Comparison of ENCODE assay signal across 9 mouse cellular contexts in the genomic region with DNA sequence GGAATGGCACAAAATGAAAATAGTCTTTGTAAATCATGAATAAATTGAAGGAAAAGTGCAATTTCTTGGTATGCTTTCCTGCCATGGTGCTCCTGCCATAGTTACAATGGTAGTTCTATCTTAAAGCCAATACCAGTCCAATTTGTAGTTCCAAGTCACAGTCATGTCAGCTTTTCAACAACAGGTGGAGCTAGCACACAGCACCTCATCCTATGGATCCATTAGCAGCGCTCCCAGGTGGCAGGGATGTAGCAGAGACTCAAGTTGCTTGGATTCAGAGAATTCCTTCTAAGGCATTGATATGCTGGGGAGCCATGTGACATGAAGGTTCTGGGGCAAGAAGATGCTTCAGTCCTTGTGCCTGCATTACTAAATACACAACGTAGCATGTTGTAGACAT. TPM values are rescaled to one million over a fixed set of nuclear protein-coding genes. Genes with fewer than 3 reads are reported as not detected.
A peak's percentile ranks its signal among the peaks of the same experiment; 100 is the strongest.
DNase-seq lines count a peak whose midpoint lies in the region; ATAC-seq and TF ChIP-seq lines count a peak whose summit lies in the region.
"Had no signal": no experiment of that assay in that cellular context is flagged by ENCODE, and none has a peak within 500 bp of the region (broad histone marks: within the 10 kb centered on the region; RNA-seq: fewer than 3 reads in every experiment).

No protein-coding gene starts in this region.

- peak; percentile 83 for TF ChIP-seq CTCF in stomach, postnatal 0 days (IDR thresholded peaks at IDR 0.05; ENCODE audit: low read depth)

- H3K4me1 ChIP-seq in forebrain, embryonic 14.5 days (ENCODE audit: control insufficient read depth, insufficient read depth, low read length), result no peaks in the 10 kb centered on the region
- H3K4me1 ChIP-seq in forebrain, embryonic 10.5 days, result no peaks in the 10 kb centered on the region
- no peaks in the 10 kb centered on the region for H3K4me1 ChIP-seq in midbrain, embryonic 10.5 days
- no peaks in the 10 kb centered on the region for H3K4me1 ChIP-seq in midbrain, embryonic 15.5 days
- no peaks in the 10 kb centered on the region for H3K4me1 ChIP-seq in stomach, postnatal 0 days (replicated peaks; ENCODE audit: control insufficient read depth, insufficient read depth)
- H3K4me1 ChIP-seq: embryonic facial prominence, embryonic 15.5 days had no signal

- no peak for TF ChIP-seq EP300 in stomach, postnatal 0 days (optimal IDR thresholded peaks at IDR 0.05)

- no peak overlapping the region for H3K4me2 ChIP-seq in forebrain, embryonic 14.5 days (ENCODE audit: low read length)
- H3K4me2 ChIP-seq in midbrain, embryonic 15.5 days, result no peak overlapping the region
- no peak overlapping the region for H3K4me2 ChIP-seq in stomach, postnatal 0 days (replicated peaks; ENCODE audit: low read depth)
- H3K4me2 ChIP-seq: embryonic facial prominence, embryonic 15.5 days had no signal

- no peaks in the 10 kb centered on the region for H3K27me3 ChIP-seq in forebrain, embryonic 14.5 days (replicated peaks; ENCODE audit: control insufficient read depth, insufficient read depth, low read length)
- no peaks in the 10 kb centered on the region for H3K27me3 ChIP-seq in forebrain, embryonic 10.5 days (ENCODE audit: poor library complexity, severe bottlenecking)
- H3K27me3 ChIP-seq in midbrain, embryonic 10.5 days (ENCODE audit: low read depth, poor library complexity, severe bottlenecking), result no peaks in the 10 kb centered on the region
- no peaks in the 10 kb centered on the region for H3K27me3 ChIP-seq in midbrain, embryonic 15.5 days (replicated peaks)
- H3K27me3 ChIP-seq in stomach, postnatal 0 days (ENCODE audit: control insufficient read depth, insufficient read depth, low read length), result no peaks in the 10 kb centered on the region
- H3K27me3 ChIP-seq: embryonic facial prominence, embryonic 15.5 days had no signal

- H3K36me3 ChIP-seq in forebrain, embryonic 14.5 days (ENCODE audit: control insufficient read depth, insufficient read depth, low read length), result no peaks in the 10 kb centered on the region
- H3K36me3 ChIP-seq in forebrain, embryonic 10.5 days (replicated peaks), result no peaks in the 10 kb centered on the region
- H3K36me3 ChIP-seq in midbrain, embryonic 10.5 days, result no peaks in the 10 kb centered on the region
- H3K36me3 ChIP-seq in midbrain, embryonic 15.5 days (replicated peaks), result no peaks in the 10 kb centered on the region
- no peaks in the 10 kb centered on the region for H3K36me3 ChIP-seq in stomach, postnatal 0 days (ENCODE audit: control insufficient read depth, insufficient read depth, low read length)
- H3K36me3 ChIP-seq: embryonic facial prominence, embryonic 15.5 days had no signal

- H3K4me3 ChIP-seq in forebrain, embryonic 14.5 days (ENCODE audit: low read depth, low read length), result no peak overlapping the region
- no peak overlapping the region for H3K4me3 ChIP-seq in forebrain, embryonic 10.5 days
- H3K4me3 ChIP-seq in midbrain, embryonic 10.5 days, result no peak overlapping the region
- no peak overlapping the region for H3K4me3 ChIP-seq in midbrain, embryonic 15.5 days
- H3K4me3 ChIP-seq in stomach, postnatal 0 days (ENCODE audit: low read depth, low read length), result no peak overlapping the region
- H3K4me3 ChIP-seq: embryonic facial prominence, embryonic 15.5 days had no signal

- no peak overlapping the region for H3K27ac ChIP-seq in forebrain, embryonic 14.5 days (ENCODE audit: low read depth, low read length)
- no peak overlapping the region for H3K27ac ChIP-seq in forebrain, embryonic 10.5 days
- H3K27ac ChIP-seq in midbrain, embryonic 10.5 days (replicated peaks), result no peak overlapping the region
- no peak overlapping the region for H3K27ac ChIP-seq in midbrain, embryonic 15.5 days
- H3K27ac ChIP-seq in stomach, postnatal 0 days (replicated peaks), result no peak overlapping the region
- H3K27ac ChIP-seq: embryonic facial prominence, embryonic 15.5 days had no signal

- no peaks in the 10 kb centered on the region for H3K9me3 ChIP-seq in forebrain, embryonic 14.5 days (replicated peaks; ENCODE audit: control insufficient read depth, low read length)
- H3K9me3 ChIP-seq in forebrain, embryonic 10.5 days, result no peaks in the 10 kb centered on the region
- H3K9me3 ChIP-seq in midbrain, embryonic 10.5 days (replicated peaks), result no peaks in the 10 kb centered on the region
- H3K9me3 ChIP-seq in midbrain, embryonic 15.5 days, result no peaks in the 10 kb centered on the region
- H3K9me3 ChIP-seq in stomach, postnatal 0 days (ENCODE audit: control insufficient read depth, low read length), result no peaks in the 10 kb centered on the region
- H3K9me3 ChIP-seq: embryonic facial prominence, embryonic 15.5 days had no signal

- intact Hi-C loops in left cerebral cortex, postnatal 36 days (cut with DNase I), result no loop called here

- H3K9ac ChIP-seq in forebrain, embryonic 14.5 days (ENCODE audit: low read length), result no peak overlapping the region
- no peak overlapping the region for H3K9ac ChIP-seq in midbrain, embryonic 15.5 days
- no peak overlapping the region for H3K9ac ChIP-seq in stomach, postnatal 0 days (ENCODE audit: low read length)
- H3K9ac ChIP-seq: embryonic facial prominence, embryonic 15.5 days had no signal

- DNase-seq in forebrain, embryonic 14.5 days (ENCODE audit: low spot score), result peak; percentile 20
- no peak for DNase-seq in forebrain, embryonic 10.5 days (ENCODE audit: extremely low spot score, low spot score)
- peak; percentile 16 for DNase-seq in midbrain, embryonic 10.5 days (ENCODE audit: low spot score)
- peak; percentile 46 for DNase-seq in forelimb bud, embryonic 11.5 days (ENCODE audit: low read depth, low spot score)
- peak; percentile 62 for DNase-seq in stomach, postnatal 0 days (ENCODE audit: low spot score)
- no peak for DNase-seq in left cerebral cortex, postnatal 36 days (ENCODE audit: low spot score in 2 of 2)
- no peak for DNase-seq in right cerebral cortex, adult 2 months (ENCODE audit: low spot score in 2 of 2)

- WGBS in forebrain, embryonic 14.5 days, result 27% methylated on average over 2 of the region's 2 CpGs
- 35% methylated on average over 2 of the region's 2 CpGs for WGBS in forebrain, embryonic 10.5 days
- WGBS in midbrain, embryonic 10.5 days, result 38% methylated on average over 2 of the region's 2 CpGs
- WGBS in midbrain, embryonic 15.5 days, result 43% methylated on average over 2 of the region's 2 CpGs
- 46% methylated on average over 2 of the region's 2 CpGs for WGBS in stomach, postnatal 0 days

- no peak for ATAC-seq in forebrain, embryonic 14.5 days
- ATAC-seq in midbrain, embryonic 15.5 days (replicated peaks), result no peak
- ATAC-seq in stomach, postnatal 0 days (ENCODE audit: low FRiP score, low TSS enrichment), result no peak

RNA-seq across cellular contexts. Expression of a gene that starts 19.8 kb away (rescaled TPM):
- polyA plus RNA-seq in forebrain, embryonic 14.5 days (2014; fragmentation: Nextera tagmentation; extraction: Ambion mirVana), result 46.6 and 49.4 TPM in 2 replicates
- polyA plus RNA-seq in forebrain, embryonic 10.5 days (2016; fragmentation: Nextera tagmentation; extraction: Ambion mirVana), result 55.4 and 58.2 TPM in 2 replicates
- polyA plus RNA-seq in midbrain, embryonic 10.5 days (2016; fragmentation: Nextera tagmentation; extraction: Ambion mirVana), result 58.2 and 61.6 TPM in 2 replicates
- 69.3 and 70.7 TPM in 2 replicates for polyA plus RNA-seq in midbrain, embryonic 15.5 days (2015; fragmentation: Nextera tagmentation; extraction: Ambion mirVana)
- polyA plus RNA-seq in stomach, postnatal 0 days (2015; fragmentation: Nextera tagmentation; extraction: Ambion mirVana), result 71.8 and 76.4 TPM in 2 replicates
- 10 to 100 TPM; 21.1 to 30.1 TPM for total RNA-seq in left cerebral cortex, postnatal 36 days (2021)

RNA-seq across cellular contexts. Expression of a gene that starts 51.5 kb away (rescaled TPM):
- 6.5 and 9.8 TPM in 2 replicates for polyA plus RNA-seq in forebrain, embryonic 14.5 days (2014; fragmentation: Nextera tagmentation; extraction: Ambion mirVana)
- 2.1 and 3.4 TPM in 2 replicates for polyA plus RNA-seq in forebrain, embryonic 10.5 days (2016; fragmentation: Nextera tagmentation; extraction: Ambion mirVana)
- polyA plus RNA-seq in midbrain, embryonic 10.5 days (2016; fragmentation: Nextera tagmentation; extraction: Ambion mirVana), result 0.70 and 1.8 TPM in 2 replicates
- 20.8 and 21.0 TPM in 2 replicates for polyA plus RNA-seq in midbrain, embryonic 15.5 days (2015; fragmentation: Nextera tagmentation; extraction: Ambion mirVana)
- 5.9 and 6.3 TPM in 2 replicates for polyA plus RNA-seq in stomach, postnatal 0 days (2015; fragmentation: Nextera tagmentation; extraction: Ambion mirVana)
- total RNA-seq in left cerebral cortex, postnatal 36 days (2021), result 10 to 100 TPM; 20.3 to 23.4 TPM

Comparison
In these comparisons a context has a peak if more than half of its experiments do, and no peak if none do; other contexts are left out.
1. DNase-seq: peak in forebrain, embryonic 14.5 days (single experiment), midbrain, embryonic 10.5 days (single experiment), forelimb bud, embryonic 11.5 days (single experiment) and stomach, postnatal 0 days (single experiment); none in forebrain, embryonic 10.5 days (single experiment), left cerebral cortex, postnatal 36 days (0 of 2) and right cerebral cortex, adult 2 months (0 of 2).